Mouse (Mus musculus): Measurements from ENCODE around the gene Smc6. TPM values are rescaled to one million over a fixed set of nuclear protein-coding genes. Genes with fewer than 3 reads are reported as not detected.

The Smc6 gene
- total and polyA plus RNA-seq, 3 experiments: 47.9 to 84.4 (median 50.1) TPM

- Histone ChIP-seq H3K27me3 (replicated peaks) (no peaks in the 10 kb centered on the region), H3K9ac (ENCODE audit: insufficient read depth, low read depth) (no peak overlapping the region), H3K4me2 (ENCODE audit: insufficient read depth, low read depth, poor library complexity, severe bottlenecking) (no peak overlapping the region), H3K36me3 (replicated peaks in 1 of 2; ENCODE audit: control insufficient read depth in 1 of 2, insufficient read depth in 1 of 2, low read length in 1 of 2) (peaks cover 18 to 47% of the 10 kb centered on the region in 2 experiments), H3K79me2 (replicated peaks; ENCODE audit: control insufficient read depth, extremely low read depth, insufficient read depth, poor library complexity, severe bottlenecking) (peaks cover 37% of the 10 kb centered on the region), H3K4me1 (ENCODE audit: control insufficient read depth in 1 of 2, insufficient read depth in 2 of 2) (peaks cover 5 to 44% of the 10 kb centered on the region in 2 experiments), H3K9me3 (replicated peaks; ENCODE audit: low read length) (no peaks in the 10 kb centered on the region), H3K4me3 (replicated peaks in 1 of 3; ENCODE audit: low read depth in 2 of 3, low read length in 2 of 3, poor library complexity in 1 of 3) (no peak overlapping the region), H3K27ac (ENCODE audit: insufficient read depth, low read depth) (no peak overlapping the region)
- dilution Hi-C loops (cut with MboI; ENCODE audit: extremely low pct_ligation_motif_present, extremely low pct_unique_long_range_greater_than_20kb, low sequenced_read_pairs): no loop called here
- no peak for TF ChIP-seq ZC3H11A (IDR thresholded peaks at IDR 0.05; ENCODE audit: low read depth, low read length)
- no peak for TF ChIP-seq MAX (IDR thresholded peaks at IDR 0.05; ENCODE audit: low read length)
- no peak for TF ChIP-seq USF2 (conservative IDR thresholded peaks at IDR 0.05; ENCODE audit: low read depth, low read length)
- no peak for TF ChIP-seq GABPA (IDR thresholded peaks at IDR 0.05; ENCODE audit: insufficient replicate concordance, low read depth, low read length)
- no peak for TF ChIP-seq MYC (IDR thresholded peaks at IDR 0.05; ENCODE audit: low read depth, low read length)
- no peak for TF ChIP-seq MAZ (IDR thresholded peaks at IDR 0.05; ENCODE audit: low read depth, low read length)
- TF ChIP-seq MAFK (IDR thresholded peaks at IDR 0.05; ENCODE audit: insufficient replicate concordance, low read length): no peak
- no peak for TF ChIP-seq CTCF (conservative IDR thresholded peaks at IDR 0.05 in 1 of 2, IDR thresholded peaks at IDR 0.05 in 1 of 2; ENCODE audit: low read depth in 2 of 2, low read length in 2 of 2)
- no peak for TF ChIP-seq ZNF384 (IDR thresholded peaks at IDR 0.05; ENCODE audit: low read depth, low read length)
- no peak for TF ChIP-seq RAD21 (IDR thresholded peaks at IDR 0.05; ENCODE audit: low read depth, low read length)
- in situ Hi-C loops (cut with MboI; ENCODE audit: low pct_ligation_motif_present, low pct_unique_long_range_greater_than_20kb, low sequenced_read_pairs): no loop called here
- DNase-seq (ENCODE audit: extremely low read depth): no peak
Measured at GRCm38 (mm10) chr12:11273185-11273584, 7.5 kb downstream of the Smc6 start.

GRCm38 (mm10) chr12:11276632-11277031, 10.9 kb downstream of the Smc6 start:
- DNase-seq (ENCODE audit: extremely low read depth): no peak
- peaks cover 19% of the 10 kb centered on the region for H3K79me2 ChIP-seq (replicated peaks; ENCODE audit: control insufficient read depth, extremely low read depth, insufficient read depth, poor library complexity, severe bottlenecking)
- peaks cover 38 to 74% of the 10 kb centered on the region in 2 experiments for H3K36me3 ChIP-seq (replicated peaks in 1 of 2; ENCODE audit: control insufficient read depth in 1 of 2, insufficient read depth in 1 of 2, low read length in 1 of 2)
- dilution Hi-C loops (cut with MboI; ENCODE audit: extremely low pct_ligation_motif_present, extremely low pct_unique_long_range_greater_than_20kb, low sequenced_read_pairs): no loop called here
- H3K4me1 ChIP-seq (ENCODE audit: control insufficient read depth in 1 of 2, insufficient read depth in 2 of 2): peaks cover 5 to 25% of the 10 kb centered on the region in 2 experiments
- TF ChIP-seq TCF12 (IDR thresholded peaks at IDR 0.05; ENCODE audit: low read depth, low read length) (no peak), MAX (IDR thresholded peaks at IDR 0.05; ENCODE audit: low read length) (no peak), ELF1 (IDR thresholded peaks at IDR 0.05; ENCODE audit: low read depth, low read length) (peak; percentile 30; the same call in 1 of the 2 replicates)
- no peak overlapping the region; the same call in 1 of the 2 replicates for H3K4me2 ChIP-seq (ENCODE audit: insufficient read depth, low read depth, poor library complexity, severe bottlenecking)
- no peak overlapping the region for H3K4me3 ChIP-seq (replicated peaks in 1 of 3; ENCODE audit: low read depth in 2 of 3, low read length in 2 of 3, poor library complexity in 1 of 3)
- no peak overlapping the region for H3K9ac ChIP-seq (ENCODE audit: insufficient read depth, low read depth)
- H3K27me3 ChIP-seq (replicated peaks): no peaks in the 10 kb centered on the region
- in situ Hi-C loops (cut with MboI; ENCODE audit: low pct_ligation_motif_present, low pct_unique_long_range_greater_than_20kb, low sequenced_read_pairs): no loop called here
- no peaks in the 10 kb centered on the region for H3K9me3 ChIP-seq (replicated peaks; ENCODE audit: low read length)
- H3K27ac ChIP-seq (ENCODE audit: insufficient read depth, low read depth): peak overlapping the region; percentile 69

GRCm38 (mm10) chr12:11277207-11277606, 11.5 kb downstream of the Smc6 start:
- Histone ChIP-seq H3K27me3 (replicated peaks) (no peaks in the 10 kb centered on the region), H3K36me3 (replicated peaks in 1 of 2; ENCODE audit: control insufficient read depth in 1 of 2, insufficient read depth in 1 of 2, low read length in 1 of 2) (peaks cover 38 to 75% of the 10 kb centered on the region in 2 experiments), H3K4me2 (ENCODE audit: insufficient read depth, low read depth, poor library complexity, severe bottlenecking) (no peak overlapping the region; the same call in 1 of the 2 replicates), H3K79me2 (replicated peaks; ENCODE audit: control insufficient read depth, extremely low read depth, insufficient read depth, poor library complexity, severe bottlenecking) (peaks cover 19% of the 10 kb centered on the region), H3K4me1 (ENCODE audit: control insufficient read depth in 1 of 2, insufficient read depth in 2 of 2) (peaks cover 5 to 25% of the 10 kb centered on the region in 2 experiments), H3K27ac (ENCODE audit: insufficient read depth, low read depth) (peak overlapping the region; percentile 46; the same call in 1 of the 2 replicates), H3K9me3 (replicated peaks; ENCODE audit: low read length) (no peaks in the 10 kb centered on the region), H3K4me3 (replicated peaks in 1 of 3; ENCODE audit: low read depth in 2 of 3, low read length in 2 of 3, poor library complexity in 1 of 3) (no peak overlapping the region), H3K9ac (ENCODE audit: insufficient read depth, low read depth) (no peak overlapping the region)
- in situ Hi-C loops (cut with MboI; ENCODE audit: low pct_ligation_motif_present, low pct_unique_long_range_greater_than_20kb, low sequenced_read_pairs) (no loop called here), dilution Hi-C loops (cut with MboI; ENCODE audit: extremely low pct_ligation_motif_present, extremely low pct_unique_long_range_greater_than_20kb, low sequenced_read_pairs) (no loop called here)
- peak; percentile 29 for DNase-seq (ENCODE audit: extremely low read depth)
- peak; percentile 52; the same call in 1 of the 2 replicates for TF ChIP-seq IRF4 (IDR thresholded peaks at IDR 0.05; ENCODE audit: low read depth, low read length)
- no peak for TF ChIP-seq ZNF384 (IDR thresholded peaks at IDR 0.05; ENCODE audit: low read depth, low read length)
- no peak for TF ChIP-seq ETS1 (conservative IDR thresholded peaks at IDR 0.05; ENCODE audit: low read depth, low read length)
- no peak; the same call in 1 of the 2 replicates for TF ChIP-seq EP300 (IDR thresholded peaks at IDR 0.05; ENCODE audit: low read length)
- no peak for TF ChIP-seq ZC3H11A (IDR thresholded peaks at IDR 0.05; ENCODE audit: low read depth, low read length)
- TF ChIP-seq MAFK (IDR thresholded peaks at IDR 0.05; ENCODE audit: insufficient replicate concordance, low read length): no peak
- TF ChIP-seq UBTF (IDR thresholded peaks at IDR 0.05; ENCODE audit: low read depth, low read length): no peak
- TF ChIP-seq POLR2A (IDR thresholded peaks at IDR 0.05; ENCODE audit: low read depth, low read length): no peak
- no peak for TF ChIP-seq ELF1 (IDR thresholded peaks at IDR 0.05; ENCODE audit: low read depth, low read length)
